Mouse (Mus musculus): ENCODE data around the gene Rplp2.

Rplp2 gene

GRCm38 (mm10) chr7:141482531-141483024, 35.4 kb downstream of the Rplp2 start:
- DNase-seq (ENCODE audit: low spot score), result no peak

DNA sequence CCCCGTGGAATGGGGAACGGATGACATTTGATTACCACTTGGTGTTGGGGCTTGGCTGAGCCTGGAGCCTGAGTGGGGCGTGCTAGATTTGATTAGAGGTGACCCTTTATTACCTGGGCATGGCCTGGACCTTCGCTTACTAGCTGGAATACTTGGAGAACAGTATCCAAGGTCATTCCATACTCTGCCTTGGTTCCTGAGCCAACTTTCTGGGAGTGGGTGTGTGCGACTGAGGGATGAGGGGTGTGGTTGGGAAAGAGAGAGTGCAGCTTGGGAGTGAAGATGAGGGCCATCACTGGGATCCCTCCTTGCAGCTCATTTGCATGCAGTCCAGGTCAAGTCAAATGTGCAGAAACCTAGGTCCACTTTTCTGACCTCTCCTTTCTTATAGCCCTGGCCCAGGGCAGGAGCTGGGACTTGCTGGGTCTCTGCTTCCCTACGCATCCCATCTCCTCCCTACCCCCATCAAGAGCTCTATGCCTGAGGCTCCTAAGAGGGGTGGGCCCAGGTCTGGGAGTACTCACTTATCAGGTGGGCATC, 36.0 kb downstream of the Rplp2 start:
- DNase-seq (ENCODE audit: low spot score), result no peak

DNA sequence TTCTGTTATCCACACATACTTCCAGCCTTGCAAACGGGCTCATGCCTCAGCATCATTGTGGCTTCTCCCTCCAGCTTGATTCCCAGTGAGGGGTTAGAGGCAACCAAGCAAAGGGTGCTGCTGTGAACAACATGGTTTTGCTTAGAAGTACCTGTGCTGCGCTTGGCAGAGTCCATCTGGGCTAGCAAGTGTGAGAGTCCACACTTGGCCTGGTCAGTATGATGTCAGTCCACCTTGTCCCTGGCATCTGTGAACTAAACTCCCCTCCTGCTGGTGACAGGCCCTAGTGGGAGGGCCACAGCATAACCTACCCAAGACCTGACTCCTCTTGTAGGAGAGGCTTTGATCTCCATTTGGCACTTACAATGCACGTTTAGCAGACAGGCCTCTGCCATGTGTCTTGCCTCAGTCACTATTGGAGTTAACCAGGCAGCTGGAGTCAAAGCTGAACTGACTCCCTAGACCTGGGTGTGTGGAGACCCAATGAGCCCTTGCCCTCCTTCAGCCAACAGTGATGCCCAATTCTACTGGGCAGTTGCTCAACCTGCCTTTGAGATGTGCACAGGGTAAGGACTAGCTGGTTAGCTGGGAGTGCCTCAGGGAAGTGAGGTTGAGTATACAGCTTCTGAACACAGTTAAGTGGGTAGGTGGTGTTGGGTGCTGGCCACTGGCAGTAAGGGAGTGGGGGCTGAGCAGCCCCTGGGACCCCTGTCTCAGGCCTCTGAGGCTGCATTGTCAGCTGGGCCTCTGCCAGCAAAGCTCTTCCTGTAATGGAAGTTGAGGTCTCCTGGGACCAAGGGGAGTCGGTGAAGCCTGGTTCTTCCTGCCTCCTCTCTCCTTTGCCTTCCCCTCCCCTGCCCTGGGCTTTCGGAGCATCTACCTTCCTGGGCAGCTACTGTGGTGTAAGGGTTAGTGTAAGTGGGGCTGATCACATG, 37.3 kb downstream of the Rplp2 start:
- DNase-seq (ENCODE audit: low spot score), result no peak

- no peak for DNase-seq (ENCODE audit: low spot score)
Measured at GRCm38 (mm10) chr7:141485186-141485585, 38.0 kb downstream of the Rplp2 start.

- DNase-seq (ENCODE audit: low spot score), result no peak
Measured at GRCm38 (mm10) chr7:141485606-141486005, 38.4 kb downstream of the Rplp2 start.

GRCm38 (mm10) chr7:141486239-141486638, 39.1 kb downstream of the Rplp2 start:
- DNase-seq (ENCODE audit: low spot score), result no peak

- DNase-seq (ENCODE audit: low spot score), result no peak
Measured at GRCm38 (mm10) chr7:141487141-141487540, 40.0 kb downstream of the Rplp2 start.

DNA sequence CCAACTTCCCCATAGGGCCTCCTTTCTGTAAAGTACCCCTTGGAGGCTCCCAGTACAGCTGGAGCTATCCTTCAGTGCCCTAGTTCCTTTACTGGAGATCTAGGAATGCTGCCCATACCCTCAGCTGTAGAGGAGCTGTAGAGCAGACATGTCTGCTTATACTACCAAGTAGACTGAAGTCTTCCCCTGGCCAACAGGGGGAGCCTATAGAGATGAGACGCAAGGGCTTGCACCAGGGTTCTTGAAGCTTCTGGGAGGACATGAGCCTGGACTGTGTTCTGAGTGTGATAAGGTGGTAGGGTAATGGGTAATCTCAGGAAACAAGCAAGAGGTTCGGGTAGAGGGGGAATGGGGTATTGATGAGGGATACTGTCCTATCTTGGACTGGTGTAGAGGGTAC, 44.0 kb downstream of the Rplp2 start:
- DNase-seq (ENCODE audit: low spot score), result no peak

DNA sequence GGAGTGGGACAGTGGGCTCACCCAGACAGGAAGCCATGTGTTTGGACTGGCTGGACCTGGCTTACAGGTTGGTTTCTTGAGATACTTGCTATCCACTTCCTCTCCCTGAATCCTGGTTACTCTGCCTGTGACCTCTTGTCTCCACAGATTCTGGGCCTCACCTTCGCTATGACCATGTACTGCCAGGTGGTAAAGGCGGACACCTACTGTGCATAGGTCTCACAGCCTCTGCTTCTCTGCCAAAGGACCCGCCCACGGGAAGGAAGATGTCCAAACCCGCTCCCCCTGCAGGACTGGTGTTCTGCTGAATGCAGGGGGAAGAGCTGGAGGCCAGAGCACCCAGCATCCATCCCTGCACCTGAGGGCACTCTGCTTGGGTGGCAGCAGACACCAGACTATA, 45.6 kb downstream of the Rplp2 start:
- no peak for DNase-seq (ENCODE audit: low spot score)

DNA sequence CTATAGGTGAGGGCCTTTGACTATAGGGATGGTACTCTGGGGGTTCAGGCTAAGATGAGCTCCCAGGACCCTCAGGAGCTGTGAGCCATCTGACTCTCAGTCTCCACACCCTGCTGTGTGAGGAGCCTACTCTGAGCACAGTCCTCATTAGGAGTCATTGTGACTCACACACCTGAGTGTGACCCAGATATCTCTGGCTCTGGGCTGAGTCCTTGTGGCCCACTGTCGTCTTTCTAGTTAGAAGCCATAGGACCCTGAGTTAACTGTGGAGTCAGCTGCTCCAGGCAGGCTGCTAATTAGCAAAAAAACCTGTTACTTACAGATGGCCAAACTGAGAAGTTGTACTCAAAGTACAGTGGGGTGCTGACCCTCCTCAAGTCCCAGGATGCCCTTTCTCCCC, 46.6 kb downstream of the Rplp2 start:
- DNase-seq (ENCODE audit: low spot score), result no peak

- no peak for DNase-seq (ENCODE audit: low spot score)
Measured at GRCm38 (mm10) chr7:141495379-141495778, 48.2 kb downstream of the Rplp2 start.

DNA sequence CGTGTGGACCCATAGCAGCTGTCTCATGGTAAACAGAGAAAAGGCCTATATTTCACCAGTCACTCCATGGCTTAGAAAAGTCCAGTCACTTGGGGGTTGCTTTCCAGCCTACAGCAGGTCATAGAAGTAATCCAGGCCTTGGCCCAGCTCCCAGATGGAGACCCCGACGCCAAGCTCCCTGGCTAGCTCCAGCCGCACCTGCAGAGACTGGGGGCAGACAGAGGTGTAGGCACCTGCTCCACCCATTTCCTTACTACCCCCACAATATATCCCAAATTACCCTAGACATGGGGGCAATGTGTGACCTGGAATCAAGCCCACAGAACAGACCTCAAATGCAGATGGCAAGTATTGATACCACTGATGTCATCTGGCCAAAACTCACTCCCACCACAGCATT, 48.8 kb downstream of the Rplp2 start:
- DNase-seq (ENCODE audit: low spot score), result no peak

DNA sequence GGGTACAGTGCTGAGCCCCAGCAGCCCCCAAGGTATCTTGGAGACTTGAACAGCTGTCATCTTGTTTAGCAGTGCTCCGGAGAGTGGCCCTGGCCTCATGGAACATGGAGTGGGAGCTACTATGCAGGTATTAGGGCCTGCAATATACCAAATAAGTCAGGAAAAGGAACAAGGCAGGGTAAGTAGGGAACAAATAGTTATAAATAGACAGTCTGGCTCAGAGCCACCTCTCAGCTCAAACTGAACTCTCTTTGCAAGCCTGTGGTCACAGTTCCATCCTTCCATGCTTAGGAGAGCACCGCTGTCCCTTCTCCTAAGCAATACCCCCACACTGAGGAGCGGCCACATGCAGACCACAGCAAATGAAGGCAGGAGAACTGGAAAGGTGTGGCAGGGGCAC, 50.4 kb downstream of the Rplp2 start:
- DNase-seq (ENCODE audit: low spot score), result no peak

Measured in ovary, postnatal 36 days (tissue).